Mouse (Mus musculus) thymus, postnatal 25 days (tissue): ENCODE data around the gene Tbc1d1.

ENCODE experiments used
- DNase-seq: peaks from one replicate; pipeline ENCODE4 v3.0.0; 2022

The Tbc1d1 gene

GRCm38 (mm10) chr5:64393530-64393929 is 237.4 kb downstream of the Tbc1d1 start:
- no peak for DNase-seq

GRCm38 (mm10) chr5:64398155-64398554 is 242.1 kb downstream of the Tbc1d1 start:
- no peak for DNase-seq

GRCm38 (mm10) chr5:64400742-64401141 is 244.6 kb downstream of the Tbc1d1 start:
- DNase-seq: no peak
